Mouse (Mus musculus) CH12.LX (cell line): Measurements from ENCODE around the gene Dnajb5.

ENCODE experiments used
- CHD2 ChIP-seq: IDR thresholded peaks from 2 replicates; pipeline ENCODE4 v1.6.1; 2011; ENCODE audit warnings: low read length, improper control_type of control experiment
- CTCF ChIP-seq, 2 experiments: IDR thresholded peaks in 1 of 2; conservative IDR thresholded peaks in 1 of 2; 2 replicates each; pipeline ENCODE4 v1.5.1; 2011 to 2012; ENCODE audit warnings: low read depth in 2 of 2, low read length in 2 of 2, improper control_type of control experiment in 1 of 2, inconsistent platforms in 1 of 2, mild to moderate bottlenecking in 1 of 2, moderate library complexity in 1 of 2
- EP300 ChIP-seq: IDR thresholded peaks from 2 replicates; pipeline ENCODE4 v1.6.1; 2011; ENCODE audit warnings: low read length, improper control_type of control experiment
- ETS1 ChIP-seq: conservative IDR thresholded peaks from 2 replicates; pipeline ENCODE4 v1.6.1; 2012; ENCODE audit warnings: low read depth, mild to moderate bottlenecking, inconsistent platforms, low read length, improper control_type of control experiment, moderate library complexity
- IRF4 ChIP-seq: IDR thresholded peaks from 2 replicates; pipeline ENCODE4 v1.6.1; 2014; ENCODE audit warnings: low read depth, mild to moderate bottlenecking, inconsistent platforms, low read length, improper control_type of control experiment
- POLR2A ChIP-seq: IDR thresholded peaks from 2 replicates; pipeline ENCODE4 v1.6.1; 2011; ENCODE audit warnings: low read depth, mild to moderate bottlenecking, improper control_type of control experiment, low read length
- USF1 ChIP-seq: IDR thresholded peaks from 2 replicates; pipeline ENCODE4 v1.6.1; 2014; ENCODE audit warnings: low read depth, mild to moderate bottlenecking, inconsistent platforms, low read length, improper control_type of control experiment

DNA sequence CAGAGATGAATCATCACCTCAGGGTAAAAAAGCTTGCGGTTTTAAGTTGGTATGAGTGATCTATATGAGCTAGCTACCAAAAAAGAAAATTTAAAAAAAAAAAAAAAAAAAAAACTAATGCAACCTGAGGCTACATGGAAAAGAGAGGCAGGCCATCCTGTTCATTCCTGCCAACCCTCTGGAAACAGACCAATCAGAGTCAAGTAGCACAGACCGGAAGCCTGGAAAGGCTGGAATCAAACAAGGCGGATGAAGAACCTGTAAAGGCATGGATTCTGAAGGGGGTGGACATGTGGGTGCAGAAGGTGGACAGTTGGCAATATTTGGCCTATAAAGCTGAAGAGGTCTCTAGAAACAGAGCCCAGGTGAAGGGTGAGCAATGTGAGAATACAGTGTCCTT is 4.2 kb upstream of the Dnajb5 start:
- TF ChIP-seq EP300 (no peak), USF1 (no peak), CTCF (conservative IDR thresholded peaks at IDR 0.05 in 1 of 2, IDR thresholded peaks at IDR 0.05 in 1 of 2; ENCODE audit: low read depth in 2 of 2, low read length in 2 of 2) (no peak), CHD2 (no peak), POLR2A (no peak), ETS1 (no peak), IRF4 (no peak)
